ENCODE assay signal across 8 mouse cellular contexts in the genomic region with DNA sequence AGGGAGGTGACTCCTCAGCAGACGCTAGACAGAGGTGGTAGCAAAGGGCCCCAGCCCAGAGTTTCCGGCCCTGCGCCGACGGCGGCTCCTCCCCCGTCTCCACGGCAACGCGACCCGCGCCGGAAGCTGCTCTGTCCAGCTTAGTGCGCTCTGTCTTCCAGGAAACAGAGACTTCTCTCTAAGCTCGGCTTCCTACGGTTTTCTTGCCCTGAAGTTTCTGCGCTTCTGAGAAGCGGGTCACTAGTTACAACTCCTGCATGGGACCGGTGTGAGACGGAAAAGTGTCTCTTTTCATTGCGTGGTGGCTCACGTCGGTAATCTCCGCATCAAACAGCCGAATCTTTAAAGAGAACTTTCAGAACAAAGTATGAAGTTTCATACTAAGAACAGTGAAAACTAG. TPM values are rescaled to one million over a fixed set of nuclear protein-coding genes. Genes with fewer than 3 reads are reported as not detected.
DNase-seq lines count a peak whose midpoint lies in the region; ATAC-seq lines count a peak whose summit lies in the region.

A gene (minus strand): TSS at position 101 of the 400 bp plus-strand sequence.

- H3K4me1 ChIP-seq in lung, embryonic 15.5 days, result no peaks in the 10 kb centered on the region
- H3K4me1 ChIP-seq in midbrain, embryonic 12.5 days, result no peaks in the 10 kb centered on the region

- intact Hi-C loops in heart, postnatal 10 days (cut with DNase I), result no loop called here

- no peak for ATAC-seq in lung, embryonic 15.5 days (ENCODE audit: borderline replicate concordance, extremely low read depth, low FRiP score, low TSS enrichment)
- ATAC-seq in midbrain, embryonic 12.5 days (ENCODE audit: low FRiP score, low read depth), result no peak

- H3K36me3 ChIP-seq in lung, embryonic 15.5 days, result no peaks in the 10 kb centered on the region
- no peaks in the 10 kb centered on the region for H3K36me3 ChIP-seq in midbrain, embryonic 12.5 days

- no peak within 1 kb of the TSS for H3K4me2 ChIP-seq in lung, embryonic 15.5 days
- H3K4me2 ChIP-seq in midbrain, embryonic 12.5 days (replicated peaks), result no peak within 1 kb of the TSS

- H3K27me3 ChIP-seq in lung, embryonic 15.5 days, result no peaks in the 10 kb centered on the region
- H3K27me3 ChIP-seq in midbrain, embryonic 12.5 days, result no peaks in the 10 kb centered on the region

- H3K9ac ChIP-seq in lung, embryonic 15.5 days, result no peak within 1 kb of the TSS
- no peak within 1 kb of the TSS for H3K9ac ChIP-seq in midbrain, embryonic 12.5 days (replicated peaks)

- 83% methylated on average over 25 of the region's 25 CpGs for WGBS in lung, embryonic 15.5 days
- 86% methylated on average over 25 of the region's 25 CpGs for WGBS in midbrain, embryonic 12.5 days

- no peak within 1 kb of the TSS for H3K27ac ChIP-seq in lung, embryonic 15.5 days
- H3K27ac ChIP-seq in midbrain, embryonic 12.5 days (replicated peaks), result no peak within 1 kb of the TSS

- no peaks in the 10 kb centered on the region for H3K9me3 ChIP-seq in lung, embryonic 15.5 days
- H3K9me3 ChIP-seq in midbrain, embryonic 12.5 days, result no peaks in the 10 kb centered on the region

- H3K4me3 ChIP-seq in lung, embryonic 15.5 days, result no peak within 1 kb of the TSS
- no peak within 1 kb of the TSS for H3K4me3 ChIP-seq in midbrain, embryonic 12.5 days

- DNase-seq in adrenal gland, adult 18-20 months (ENCODE audit: low spot score in 2 of 2), result no peak
- no peak for DNase-seq in adrenal gland, adult (ENCODE audit: inconsistent age in 2 of 2, low spot score in 1 of 2)
- no peak for DNase-seq in lung, adult 18-20 months
- DNase-seq in heart, postnatal 10 days, result no peak
- DNase-seq in urinary bladder, postnatal 10 days (ENCODE audit: low spot score), result no peak
- no peak for DNase-seq in urinary bladder, postnatal 4 days (ENCODE audit: low spot score in 2 of 2)

RNA-seq across cellular contexts. Expression of the gene that starts here (rescaled TPM):
- total RNA-seq in adrenal gland, adult 18-20 months (2021), result 10 to 100 TPM; 42.5 to 53.7 TPM
- 11.3 and 12.8 TPM in 2 replicates for polyA plus RNA-seq in lung, embryonic 15.5 days (2015; fragmentation: Nextera tagmentation; extraction: Ambion mirVana)
- 10 to 100 TPM; 27.5 to 28.7 TPM for total RNA-seq in heart, postnatal 10 days (2021)
- polyA plus RNA-seq in midbrain, embryonic 12.5 days (2016; fragmentation: Nextera tagmentation; extraction: Ambion mirVana), result 16.3 and 19.9 TPM in 2 replicates
